Mouse (Mus musculus): Measurements from ENCODE around the gene Lbh. TPM values are rescaled to one million over a fixed set of nuclear protein-coding genes. Genes with fewer than 3 reads are reported as not detected.
A peak's percentile ranks its signal among the peaks of the same experiment; 100 is the strongest.

Gene Lbh
- total RNA-seq (2021) = 10 to 100 TPM; 27.2 to 35.0 TPM
- long read RNA-seq, experiment 1, partial matches to known transcripts = 0 of 8 reads
- long read RNA-seq, experiment 1, other reads (novel, unspliced or antisense) = 7 of 8 reads
- long read RNA-seq, experiment 2, partial matches to known transcripts = 0 of 2 reads
- long read RNA-seq, experiment 2, other reads (novel, unspliced or antisense) = 1 of 2 reads

DNA sequence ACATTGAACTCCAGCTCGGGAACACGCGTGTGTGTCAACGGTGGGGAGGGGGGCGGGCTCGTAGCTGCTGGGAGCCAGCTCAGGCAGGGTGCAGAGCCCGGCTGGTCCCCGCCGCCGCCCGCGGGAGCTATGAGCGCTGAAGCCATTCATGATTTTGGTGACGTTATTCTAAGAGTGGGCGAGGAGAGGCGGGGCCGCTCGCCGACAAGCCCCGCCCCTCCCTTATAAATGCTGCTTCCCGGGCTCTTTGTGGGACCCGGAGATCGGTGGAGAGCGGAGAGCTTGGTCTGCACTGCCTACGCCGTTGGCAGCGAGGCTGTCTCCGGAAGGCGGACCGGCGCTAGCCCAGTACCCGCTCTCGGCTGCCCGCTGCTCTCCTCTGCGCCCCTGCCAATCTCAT, at the start of gene Lbh:
Gene Lbh (plus strand): TSS at position 253 of the 400 bp plus-strand sequence.
- peak; percentile 88 to 90 for DNase-seq (ENCODE audit: low spot score in 2 of 2)

- no peak for DNase-seq (ENCODE audit: low spot score in 2 of 2)
Observed at GRCm38 (mm10) chr17:72878979-72879378, 39.1 kb upstream of the Lbh start.

DNA sequence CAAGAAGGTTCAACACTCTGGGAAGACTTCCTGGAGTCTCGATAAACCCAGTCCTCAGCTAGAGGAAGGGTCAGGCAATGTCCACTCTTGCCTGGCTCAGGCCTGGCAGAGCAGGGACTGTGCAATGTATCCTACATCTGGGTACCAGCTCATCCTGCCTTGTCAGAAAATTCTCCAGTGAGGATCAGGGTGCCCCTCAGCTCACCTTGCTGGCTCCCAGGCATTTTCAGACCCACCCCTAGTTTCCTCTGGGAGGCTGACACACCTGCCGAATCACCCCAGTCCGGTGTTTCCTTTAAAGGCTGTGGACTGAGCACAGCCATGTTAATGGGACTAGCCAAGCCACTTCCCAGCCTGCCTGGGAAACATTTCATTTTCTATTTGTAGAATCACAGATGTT, 37.9 kb upstream of the Lbh start:
- DNase-seq (ENCODE audit: low spot score in 2 of 2) = no peak

DNA sequence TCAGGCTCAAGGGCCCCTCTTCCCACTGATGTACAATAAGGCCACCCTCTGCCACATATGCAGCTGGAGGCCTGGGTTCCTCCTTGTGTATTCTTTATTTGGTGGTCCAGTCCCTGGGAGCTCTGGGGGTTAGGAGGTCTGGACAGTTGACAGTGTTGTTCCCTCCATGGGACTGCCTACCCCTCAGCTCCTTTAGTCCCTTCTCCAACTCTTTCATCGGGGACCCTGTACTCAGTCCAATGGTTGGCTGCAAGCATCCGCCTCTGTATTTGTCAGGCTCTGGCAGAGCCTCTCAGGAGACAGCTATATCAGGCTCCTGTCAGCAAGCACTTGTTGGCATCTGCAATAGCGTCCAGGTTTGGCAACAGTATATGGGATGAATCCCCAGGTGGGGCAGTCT, 37.1 kb upstream of the Lbh start:
- no peak for DNase-seq (ENCODE audit: low spot score in 2 of 2)

- no peak for DNase-seq (ENCODE audit: low spot score in 2 of 2)
Observed at GRCm38 (mm10) chr17:72881804-72882203, 36.3 kb upstream of the Lbh start.

- DNase-seq (ENCODE audit: low spot score in 2 of 2) = peak in 1 of 2 experiments; percentile 42
Observed at GRCm38 (mm10) chr17:72889556-72890397, 28.3 kb upstream of the Lbh start.

GRCm38 (mm10) chr17:72890398-72890898, 27.7 kb upstream of the Lbh start:
- DNase-seq (ENCODE audit: low spot score in 2 of 2) = no peak

- DNase-seq (ENCODE audit: low spot score in 2 of 2) = no peak
Observed at GRCm38 (mm10) chr17:72891556-72891955, 26.5 kb upstream of the Lbh start.

- DNase-seq (ENCODE audit: low spot score in 2 of 2) = no peak
Observed at GRCm38 (mm10) chr17:72895506-72895905, 22.6 kb upstream of the Lbh start.

DNA sequence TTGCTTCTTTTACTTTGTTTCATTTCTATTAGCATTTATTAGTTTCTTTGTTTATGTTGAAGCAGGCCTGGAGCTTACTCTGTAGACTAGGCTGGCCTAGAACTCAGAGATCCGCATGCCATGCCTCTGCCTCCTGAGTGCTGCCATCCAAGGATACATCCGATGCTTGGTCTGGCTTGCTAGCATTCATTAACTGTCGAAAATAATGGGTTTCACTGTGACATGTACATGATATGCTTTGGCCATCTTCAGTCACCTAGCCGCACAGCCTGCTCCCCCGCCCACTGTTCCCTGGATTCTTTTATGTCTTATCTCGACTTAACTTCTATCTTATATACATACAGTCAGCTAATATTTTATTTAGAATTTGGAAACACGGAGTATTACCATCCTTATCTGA, 21.0 kb upstream of the Lbh start:
- no peak for DNase-seq (ENCODE audit: low spot score in 2 of 2)

DNA sequence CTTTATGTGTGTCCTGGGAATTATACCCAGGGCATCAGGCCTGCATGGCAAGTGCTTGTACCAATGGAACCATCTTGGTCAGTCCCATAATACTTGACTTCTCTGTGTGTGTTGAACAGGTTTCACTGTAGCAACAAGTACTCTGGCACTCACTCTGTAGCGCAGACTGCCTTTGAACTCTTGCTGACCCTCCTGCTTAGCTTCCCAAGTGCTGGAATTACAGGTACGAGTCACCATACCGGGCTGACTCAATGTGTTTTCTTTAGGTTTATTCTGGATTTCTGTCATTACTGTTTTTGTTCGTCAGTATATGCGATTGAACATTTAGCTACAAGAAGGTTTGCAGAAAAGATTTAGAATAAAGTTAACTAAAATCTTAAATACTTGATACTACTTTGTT, 20.1 kb upstream of the Lbh start:
- no peak for DNase-seq (ENCODE audit: low spot score in 2 of 2)

DNA sequence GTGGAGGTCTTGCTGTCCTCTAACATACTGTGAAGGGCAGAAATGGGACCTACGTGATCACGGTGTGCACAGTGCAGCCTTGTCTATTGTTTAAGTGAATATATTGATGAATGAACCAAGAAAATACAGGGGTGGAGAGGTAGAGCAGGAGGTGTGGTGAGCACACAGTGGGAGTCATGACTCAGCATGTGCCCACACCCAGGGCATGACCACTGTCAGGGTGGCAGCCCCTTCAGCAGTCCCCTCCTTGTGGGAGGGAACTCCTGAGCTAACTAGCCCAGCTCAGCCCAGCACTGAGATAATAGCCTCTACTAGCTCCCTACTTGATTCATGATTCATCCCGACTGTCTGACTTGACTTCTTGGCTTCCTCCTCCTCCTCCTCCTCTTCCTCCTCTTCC, 19.3 kb upstream of the Lbh start:
- DNase-seq (ENCODE audit: low spot score in 2 of 2) = no peak

- no peak for DNase-seq (ENCODE audit: low spot score in 2 of 2)
Observed at GRCm38 (mm10) chr17:72901021-72901420, 17.1 kb upstream of the Lbh start.

- DNase-seq (ENCODE audit: low spot score in 2 of 2) = no peak
Observed at GRCm38 (mm10) chr17:72901705-72902104, 16.4 kb upstream of the Lbh start.

DNA sequence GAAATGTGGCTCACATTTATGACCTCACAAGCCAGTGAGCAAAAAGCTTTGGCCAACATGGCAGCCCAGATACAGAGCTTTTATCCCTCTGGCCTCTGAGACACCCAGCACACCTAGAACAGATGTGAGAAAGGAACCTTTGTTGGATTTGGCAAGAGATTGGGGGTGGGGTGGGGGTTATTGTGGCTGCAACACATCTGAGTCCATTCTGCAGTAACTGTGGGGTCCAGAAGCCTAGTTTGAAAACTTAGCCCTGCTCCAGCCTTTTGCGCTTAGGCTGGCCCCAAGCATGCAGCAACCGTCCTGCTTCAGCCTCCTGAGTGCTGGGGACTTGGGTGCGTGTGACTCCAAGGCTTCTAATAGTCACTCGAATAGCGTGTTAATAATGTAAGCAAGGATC, 14.8 kb upstream of the Lbh start:
- no peak for DNase-seq (ENCODE audit: low spot score in 2 of 2)

DNA sequence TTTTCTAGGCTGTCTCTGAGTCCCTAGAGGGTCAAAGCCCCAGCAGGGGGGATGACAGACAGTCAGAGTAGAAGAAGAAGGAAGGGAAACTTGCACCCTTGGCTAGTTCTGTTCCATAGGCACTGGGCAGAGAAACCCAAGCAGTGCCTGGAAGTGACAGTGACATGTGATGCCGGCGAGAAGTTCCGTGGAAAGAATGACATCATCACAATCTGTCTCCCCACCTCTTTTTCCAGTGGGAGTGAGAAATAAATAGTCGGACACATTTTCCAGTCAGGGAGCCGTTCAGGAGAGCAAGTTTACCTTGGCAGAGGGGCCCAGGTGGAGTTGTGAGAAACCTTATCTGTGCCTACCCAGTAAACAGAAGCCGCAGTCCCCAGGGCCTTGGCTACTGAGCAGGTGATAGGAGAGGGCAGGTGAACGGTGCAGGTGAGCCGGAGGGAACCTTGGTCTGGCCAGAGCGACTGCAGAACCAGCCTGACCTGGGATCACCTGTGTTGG, 14.1 kb upstream of the Lbh start:
- DNase-seq (ENCODE audit: low spot score in 2 of 2) = no peak

DNA sequence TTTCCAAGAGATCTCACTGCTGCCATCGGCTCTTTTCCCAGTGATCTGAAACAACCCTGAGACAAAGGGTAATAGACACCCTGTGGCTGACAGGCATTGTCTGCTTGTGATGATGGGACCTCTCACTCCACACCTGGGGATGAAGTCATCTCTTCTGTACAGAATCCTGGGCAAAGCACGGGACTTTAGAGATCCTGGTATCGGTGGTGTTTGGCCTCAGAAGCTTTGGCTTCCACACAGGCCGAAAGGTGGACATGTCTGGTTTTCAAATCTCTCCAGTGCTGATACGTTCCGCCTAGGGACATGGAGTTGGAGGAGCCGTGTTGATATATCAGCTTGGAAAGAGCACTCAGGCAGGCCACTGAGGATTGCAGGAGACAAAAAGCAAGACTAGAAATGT, 13.2 kb upstream of the Lbh start:
- DNase-seq (ENCODE audit: low spot score in 2 of 2) = no peak

GRCm38 (mm10) chr17:72906231-72906896, 11.7 kb upstream of the Lbh start:
- DNase-seq (ENCODE audit: low spot score in 2 of 2) = no peak

GRCm38 (mm10) chr17:72907211-72907610, 10.9 kb upstream of the Lbh start:
- DNase-seq (ENCODE audit: low spot score in 2 of 2) = no peak

GRCm38 (mm10) chr17:72907777-72908176, 10.3 kb upstream of the Lbh start:
- no peak for DNase-seq (ENCODE audit: low spot score in 2 of 2)

DNA sequence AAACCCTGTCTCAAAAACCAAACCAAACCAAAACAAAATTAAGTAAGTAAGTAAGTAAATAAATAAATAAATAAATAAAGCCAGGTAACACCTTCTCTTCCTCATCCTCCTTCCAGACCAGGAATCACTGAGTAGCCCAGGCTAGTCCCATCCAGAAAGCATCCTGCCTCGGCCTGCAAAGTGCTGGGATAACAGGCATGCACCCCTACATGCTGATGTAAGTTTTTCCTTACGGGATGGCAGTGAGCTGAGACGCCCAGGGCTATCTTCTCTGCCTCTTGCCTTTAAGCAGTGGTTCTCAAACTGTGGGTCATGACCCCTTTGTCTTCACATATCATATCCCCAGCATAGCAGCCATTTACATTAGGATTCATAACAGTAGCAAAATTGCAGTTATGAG, 9.5 kb upstream of the Lbh start:
- no peak for DNase-seq (ENCODE audit: low spot score in 2 of 2)

Data from gastrocnemius, postnatal 4 days (tissue).